Mouse (Mus musculus): ENCODE measurements around the gene Fosl2.

The Fosl2 gene

DNA sequence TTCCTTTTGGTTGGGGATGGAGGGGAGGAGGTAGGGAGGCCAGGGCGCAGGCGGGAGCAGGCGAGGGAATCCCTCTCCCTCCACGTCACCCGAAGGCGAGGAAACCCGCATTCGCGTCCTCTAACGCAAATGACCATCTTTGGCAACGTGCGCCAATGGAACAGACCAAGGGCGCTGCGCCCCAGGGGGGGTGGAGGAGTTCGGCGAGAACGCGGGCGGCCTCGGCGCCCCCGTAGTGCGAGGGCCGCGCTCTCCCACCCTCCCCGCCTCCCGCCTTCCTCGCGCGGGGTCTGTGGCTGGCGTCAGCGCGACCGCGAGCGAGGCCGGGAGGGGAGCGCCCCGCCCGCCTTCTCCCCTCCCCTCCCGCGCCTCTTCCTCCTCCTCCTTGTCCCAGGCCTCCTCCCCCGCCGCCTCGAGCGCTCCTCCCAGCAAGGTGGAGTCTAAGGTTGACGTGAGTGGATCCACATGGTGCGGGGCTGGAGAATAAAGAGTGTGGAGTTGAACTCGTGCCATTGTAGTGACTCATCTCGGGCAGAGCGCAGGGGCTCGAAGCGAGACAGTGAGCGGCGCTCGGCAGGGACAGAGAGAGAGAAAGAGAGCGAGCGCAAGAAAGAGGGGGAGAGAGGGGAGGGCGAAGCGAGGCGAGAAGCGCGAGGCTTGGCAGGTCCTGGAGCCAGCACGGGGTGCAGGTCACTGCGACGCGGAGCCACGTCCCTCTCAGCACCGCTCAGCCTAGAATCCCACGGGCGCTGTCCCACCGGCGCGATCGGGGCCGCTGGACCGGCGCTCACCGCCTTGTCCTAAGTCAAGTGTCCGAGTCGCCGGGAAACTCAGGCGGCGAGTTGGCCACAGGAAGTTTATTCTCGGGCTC is at the start of gene Fosl2:
Fosl2 (plus strand) TSS at position 466 of the 871 bp plus-strand sequence.
- peak; percentile 78 for DNase-seq

DNA sequence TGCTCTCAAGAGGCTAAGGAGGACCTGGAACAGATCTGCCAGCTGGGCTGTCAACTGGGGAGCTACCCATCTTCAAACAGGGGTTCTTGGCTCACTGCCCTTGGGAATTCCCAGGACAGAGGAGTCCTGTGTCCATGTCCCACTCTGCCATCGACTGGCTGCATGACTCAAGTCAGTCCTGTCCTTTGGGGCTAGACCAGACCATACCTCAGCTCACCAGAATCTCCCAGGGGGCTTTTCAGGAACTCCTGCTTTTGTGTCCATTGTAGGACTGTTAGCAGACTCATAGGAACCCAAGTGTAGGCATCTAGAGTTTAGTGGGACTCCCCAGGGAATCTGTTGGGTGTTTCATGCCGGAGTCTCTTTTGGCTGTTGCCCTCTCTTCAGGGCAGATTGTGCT is 49.6 kb upstream of the Fosl2 start:
- no peak for DNase-seq

- DNase-seq: no peak
Measured at GRCm38 (mm10) chr5:32086526-32087090, 49.0 kb upstream of the Fosl2 start.

GRCm38 (mm10) chr5:32089481-32089880 is 46.1 kb upstream of the Fosl2 start:
- DNase-seq: no peak

GRCm38 (mm10) chr5:32092281-32092680 is 43.3 kb upstream of the Fosl2 start:
- no peak for DNase-seq

DNA sequence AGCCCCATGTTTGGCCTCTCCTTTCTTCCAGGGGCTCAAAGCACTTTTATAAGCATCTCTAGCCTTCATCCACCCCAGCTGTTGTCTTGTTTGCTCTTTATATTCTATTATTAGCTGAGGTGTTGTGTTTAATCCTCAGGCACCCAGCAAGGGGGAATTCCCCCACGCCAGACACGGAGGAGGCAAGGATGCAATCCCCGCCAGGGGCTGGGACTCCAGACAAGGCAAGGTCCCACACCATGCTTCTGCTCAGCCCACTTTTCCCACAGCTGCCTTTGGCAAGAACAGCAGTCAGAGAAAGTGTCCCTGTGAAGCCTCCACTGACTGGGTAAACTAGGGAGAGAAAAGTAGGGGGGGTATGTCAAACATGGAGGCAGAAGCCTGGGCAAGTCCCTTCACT is 36.9 kb upstream of the Fosl2 start:
- DNase-seq: no peak

GRCm38 (mm10) chr5:32102484-32102883 is 33.1 kb upstream of the Fosl2 start:
- DNase-seq: no peak

- no peak for DNase-seq
Measured at GRCm38 (mm10) chr5:32102971-32103431, 32.6 kb upstream of the Fosl2 start.

DNA sequence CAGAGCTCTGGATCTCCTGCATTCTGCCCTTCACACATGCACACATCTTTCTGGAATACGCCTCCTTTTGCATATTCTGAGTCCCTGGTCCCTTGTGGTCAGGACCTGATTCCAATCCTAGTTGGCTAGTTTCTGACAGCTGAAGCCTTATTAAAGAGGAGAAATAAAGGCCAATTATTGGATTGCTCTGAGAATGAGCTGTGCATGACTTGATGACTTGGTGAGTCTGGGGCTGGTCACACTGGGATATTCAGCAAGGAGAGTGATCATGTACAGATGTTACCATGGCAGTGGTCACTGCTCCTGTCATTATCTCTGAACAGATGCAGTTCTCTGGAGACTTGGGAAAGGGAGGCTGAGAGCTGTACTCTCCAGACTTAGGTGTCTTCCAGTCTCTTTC is 32.1 kb upstream of the Fosl2 start:
- no peak for DNase-seq

GRCm38 (mm10) chr5:32104119-32104990 is 31.2 kb upstream of the Fosl2 start:
- DNase-seq: peak; percentile 64

DNA sequence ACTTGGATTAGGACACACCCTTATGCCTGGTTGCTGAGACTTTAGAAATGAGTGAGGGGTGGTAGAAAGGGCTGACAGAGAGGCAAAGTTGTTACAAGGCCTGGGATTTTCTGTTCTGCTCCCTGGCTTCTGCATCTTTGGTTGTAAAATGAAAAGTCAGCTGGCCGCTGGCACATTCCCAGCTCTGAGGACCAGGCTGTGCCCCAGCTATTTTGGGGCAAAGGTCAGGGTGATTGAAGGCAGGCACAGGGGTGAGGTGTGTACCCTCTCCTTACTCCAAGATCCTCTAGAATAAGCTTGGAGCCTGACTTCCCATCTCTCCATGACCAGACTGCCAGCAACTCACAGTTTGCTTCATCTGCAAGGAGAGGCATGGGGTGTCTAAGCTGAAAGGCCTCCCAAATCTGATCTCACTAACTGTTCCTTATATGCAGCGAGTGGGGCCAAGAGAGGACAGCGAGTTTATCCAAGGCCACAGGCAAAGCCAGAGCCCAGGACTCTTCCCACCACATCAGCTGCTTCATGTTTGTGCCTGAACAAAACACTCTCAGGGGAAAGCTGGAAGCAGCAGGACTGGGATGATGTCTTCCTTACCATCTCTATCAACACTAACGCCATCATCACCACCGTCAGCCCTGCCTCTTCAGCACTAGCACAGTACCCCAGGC is 29.0 kb upstream of the Fosl2 start:
- DNase-seq: no peak

- DNase-seq: no peak
Measured at GRCm38 (mm10) chr5:32110651-32111050, 24.9 kb upstream of the Fosl2 start.

DNA sequence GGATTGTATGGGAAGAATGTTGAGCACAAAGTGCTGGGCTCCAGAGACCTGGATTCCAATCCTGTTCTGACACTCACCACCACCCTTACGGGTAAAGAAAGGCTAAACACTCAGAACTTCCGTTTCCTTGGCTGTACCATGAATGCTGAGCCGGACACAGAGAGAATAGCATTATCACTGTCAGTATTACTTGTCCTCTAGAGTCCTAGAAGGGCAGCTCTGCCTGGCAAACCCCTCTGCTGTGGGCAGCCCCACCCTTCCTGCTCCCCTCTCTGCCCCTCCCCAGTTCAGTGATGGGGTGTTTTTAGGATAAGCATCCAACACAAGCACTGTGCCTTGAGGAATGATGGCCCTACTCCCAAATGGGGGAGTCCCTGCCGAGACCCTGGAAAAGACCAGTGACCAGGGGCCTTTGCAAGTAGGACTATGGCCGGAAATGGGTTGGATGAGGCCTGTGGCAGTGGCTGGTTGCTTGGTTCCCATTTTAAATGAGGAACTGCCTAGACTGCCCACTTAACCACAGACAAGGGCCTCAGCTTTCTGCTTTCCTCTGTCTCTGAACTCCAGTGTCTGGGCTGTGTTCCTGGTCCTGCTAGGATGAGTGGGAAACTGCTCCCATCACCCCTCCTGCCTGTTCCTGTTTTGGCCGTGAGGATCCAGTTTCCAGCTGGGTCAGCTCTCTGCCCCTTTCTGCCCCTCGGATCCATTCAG is 23.2 kb upstream of the Fosl2 start:
- DNase-seq: no peak

DNA sequence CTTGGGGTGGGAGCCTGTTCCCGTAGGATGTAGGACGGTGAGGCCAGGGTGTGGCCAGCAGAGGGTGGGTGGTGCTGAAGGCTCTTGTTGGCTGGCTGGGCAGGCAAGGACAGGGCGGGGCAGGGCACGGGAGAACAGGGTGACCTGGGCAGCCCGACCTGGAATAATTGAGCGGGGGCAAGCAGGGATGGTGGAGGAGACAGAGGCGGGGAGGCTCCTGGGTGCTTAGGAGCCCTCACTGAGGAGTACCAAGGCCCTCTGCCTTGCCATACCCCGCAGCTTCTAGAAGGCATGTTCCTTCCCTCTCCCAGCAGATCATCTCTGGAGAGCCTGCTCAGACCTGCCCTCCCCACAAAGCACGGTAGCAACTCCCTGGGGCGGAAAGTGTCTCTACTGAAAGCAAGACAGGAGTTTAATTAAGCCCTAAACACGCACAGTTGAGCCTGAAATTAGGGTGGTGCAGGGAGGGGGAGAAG is 14.7 kb upstream of the Fosl2 start:
- DNase-seq: no peak

GRCm38 (mm10) chr5:32121936-32122335 is 13.7 kb upstream of the Fosl2 start:
- DNase-seq: no peak

- DNase-seq: no peak
Measured at GRCm38 (mm10) chr5:32122363-32122762, 13.2 kb upstream of the Fosl2 start.

DNA sequence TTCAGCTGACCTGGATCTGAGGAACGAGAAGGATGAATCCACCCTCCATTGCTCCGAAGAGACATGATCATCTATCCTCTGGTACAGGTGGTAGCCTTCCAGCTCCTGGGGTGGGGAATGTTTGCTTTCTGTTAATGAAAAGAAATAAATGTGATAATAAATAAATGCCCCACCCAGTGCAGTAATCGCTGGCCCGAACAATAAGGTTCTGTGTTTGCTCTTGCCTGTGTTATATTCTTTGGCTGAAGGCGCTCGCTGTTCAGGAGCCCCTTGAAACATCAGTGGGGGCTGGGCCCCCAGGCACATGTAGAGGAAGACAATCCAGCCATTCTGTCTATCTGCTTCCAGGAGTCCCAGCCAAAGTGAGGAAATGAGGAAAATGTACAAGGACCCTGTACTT is 10.6 kb upstream of the Fosl2 start:
- no peak for DNase-seq

DNA sequence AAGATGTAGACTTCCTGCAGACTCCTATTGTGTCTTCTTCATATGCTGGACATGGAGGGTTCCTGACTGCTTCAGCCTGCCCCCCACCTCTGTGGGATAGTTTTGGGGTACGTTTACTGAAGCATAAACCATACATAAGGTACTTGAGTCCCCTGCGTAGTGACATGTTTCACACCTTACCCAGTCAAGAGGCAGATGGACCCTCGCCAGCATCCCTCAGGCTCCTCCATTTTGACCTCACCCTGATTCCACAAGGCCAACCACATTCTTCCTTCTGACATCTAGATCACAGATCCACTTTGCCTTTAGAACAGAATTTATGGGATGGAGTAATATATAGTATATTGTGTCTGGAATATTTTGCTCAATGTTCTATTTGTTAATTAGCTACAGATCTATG is 8.4 kb upstream of the Fosl2 start:
- no peak for DNase-seq

- DNase-seq: no peak
Measured at GRCm38 (mm10) chr5:32127927-32128326, 7.7 kb upstream of the Fosl2 start.

DNA sequence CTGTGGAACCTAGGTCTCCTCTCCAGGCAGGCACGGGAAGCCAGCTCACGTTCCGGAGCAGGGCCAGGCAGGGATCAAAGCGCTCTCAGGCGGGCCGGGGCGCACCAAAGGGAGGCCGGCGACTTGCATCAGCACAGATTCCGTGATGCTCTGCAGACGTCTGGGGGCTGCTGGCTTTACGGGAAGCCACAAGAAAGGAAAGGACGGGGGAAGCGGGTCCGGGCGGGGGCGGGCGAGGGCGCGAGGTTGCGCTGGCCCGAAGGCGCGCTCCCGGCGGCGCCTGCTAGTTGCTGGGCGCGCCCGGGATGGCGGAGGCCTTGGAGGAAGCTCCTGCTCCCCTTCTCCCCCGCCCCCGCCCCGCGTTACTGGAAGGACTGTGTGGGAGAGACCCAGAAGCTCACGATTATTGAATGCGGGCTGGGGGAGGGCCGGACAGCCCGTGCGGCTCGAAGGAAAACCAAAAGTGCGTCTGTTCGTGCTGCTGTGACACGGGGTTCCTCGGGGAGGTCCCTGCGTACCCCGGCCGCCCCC is 2.6 kb upstream of the Fosl2 start:
- DNase-seq: peak; percentile 36

- DNase-seq: peak; percentile 22
Measured at GRCm38 (mm10) chr5:32133549-32134004, 2.0 kb upstream of the Fosl2 start.
